Mouse (Mus musculus): ENCODE results near the gene Ciz1. TPM values are rescaled to one million over a fixed set of nuclear protein-coding genes. Genes with fewer than 3 reads are reported as not detected.

Gene Ciz1
- polyA plus RNA-seq, 1 experiment from 2014 or later, result 59.1 TPM

GRCm38 (mm10) chr2:32342039-32342438 is 10.1 kb upstream of the Ciz1 start:
- H3K27me3 ChIP-seq, result no peaks in the 10 kb centered on the region
- H3K4me3 ChIP-seq (replicated peaks), result no peak overlapping the region
- peaks cover 8% of the 10 kb centered on the region for H3K4me1 ChIP-seq
- no peak overlapping the region for H3K9ac ChIP-seq
- H3K9me3 ChIP-seq, result no peaks in the 10 kb centered on the region
- no peak overlapping the region for H3K27ac ChIP-seq
- no peak for ATAC-seq (ENCODE audit: low FRiP score)
- no peak overlapping the region for H3K4me2 ChIP-seq
- WGBS, result 88% methylated on average over 4 of the region's 4 CpGs
- no peaks in the 10 kb centered on the region for H3K36me3 ChIP-seq (replicated peaks)

DNA sequence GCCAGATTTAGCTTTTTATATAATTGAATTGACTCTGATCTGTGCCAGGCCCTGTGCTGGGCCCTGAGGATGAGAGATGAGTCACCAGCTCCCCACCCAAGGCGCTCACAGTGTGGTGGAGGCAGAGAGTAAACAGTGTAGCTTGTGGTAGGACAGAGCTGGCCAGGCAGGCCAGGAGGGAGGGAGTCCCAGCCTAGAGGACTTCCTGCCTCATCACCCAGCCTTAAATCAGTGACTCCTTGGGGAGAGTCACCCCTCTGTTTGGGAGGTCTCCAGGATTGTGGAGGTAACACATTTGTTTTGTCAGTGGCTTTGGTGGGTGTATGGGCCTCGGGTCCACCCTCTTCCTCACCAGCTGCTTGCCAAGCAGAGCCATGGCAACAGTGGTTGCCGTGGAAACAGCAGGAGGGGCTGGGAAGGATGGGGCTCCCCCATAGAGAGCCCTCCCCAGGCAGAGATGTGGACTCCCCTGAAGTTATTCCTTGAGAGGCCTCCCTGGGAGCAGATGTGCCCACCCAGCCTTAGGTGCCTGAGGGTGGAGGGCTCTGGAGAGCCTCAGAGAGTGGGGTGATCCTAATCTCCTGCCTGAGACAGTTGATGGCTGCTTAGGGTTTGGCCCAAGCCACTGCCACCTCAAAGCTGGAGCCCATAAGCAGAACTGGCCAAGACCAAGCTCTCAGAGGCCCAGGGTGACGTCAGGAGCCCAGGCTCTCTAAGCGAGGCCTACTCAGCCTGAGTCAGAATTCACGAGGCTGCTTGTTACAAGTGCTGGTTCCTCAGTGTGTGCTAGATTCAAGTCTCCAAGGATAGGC is 9.4 kb upstream of the Ciz1 start:
- H3K27me3 ChIP-seq, result no peaks in the 10 kb centered on the region
- no peaks in the 10 kb centered on the region for H3K9me3 ChIP-seq
- no peak overlapping the region for H3K9ac ChIP-seq
- no peak overlapping the region for H3K4me2 ChIP-seq
- peak overlapping the region; percentile 50 for H3K27ac ChIP-seq
- ATAC-seq (ENCODE audit: low FRiP score), result no peak
- 78% methylated on average over 6 of the region's 6 CpGs for WGBS
- H3K36me3 ChIP-seq (replicated peaks), result no peaks in the 10 kb centered on the region
- no peak overlapping the region for H3K4me3 ChIP-seq (replicated peaks)
- H3K4me1 ChIP-seq, result peaks cover 8% of the 10 kb centered on the region

DNA sequence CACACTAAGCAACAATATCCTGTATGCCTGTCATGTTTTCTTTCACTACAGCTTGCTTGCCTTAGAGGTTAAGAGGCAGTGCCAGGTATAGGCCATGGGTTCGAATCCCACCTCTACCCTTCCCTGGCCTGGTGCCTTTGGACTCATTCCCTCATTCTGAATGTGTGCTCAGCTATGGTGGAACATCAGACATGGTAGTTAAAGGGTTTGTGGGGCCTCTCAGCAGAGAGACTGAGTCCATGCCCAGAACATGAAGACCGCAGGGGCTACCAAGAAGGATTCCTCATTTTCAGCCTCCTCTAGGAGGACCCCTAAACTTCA is 8.8 kb upstream of the Ciz1 start:
- Histone ChIP-seq H3K4me3 (replicated peaks) (no peak overlapping the region), H3K9ac (no peak overlapping the region), H3K27me3 (no peaks in the 10 kb centered on the region), H3K27ac (peak overlapping the region; percentile 20; the same call in 1 of the 2 replicates), H3K4me2 (no peak overlapping the region), H3K9me3 (no peaks in the 10 kb centered on the region), H3K4me1 (peaks cover 8% of the 10 kb centered on the region), H3K36me3 (replicated peaks) (no peaks in the 10 kb centered on the region)
- WGBS, result 90% methylated on average over 2 of the region's 2 CpGs
- ATAC-seq (ENCODE audit: low FRiP score), result no peak

DNA sequence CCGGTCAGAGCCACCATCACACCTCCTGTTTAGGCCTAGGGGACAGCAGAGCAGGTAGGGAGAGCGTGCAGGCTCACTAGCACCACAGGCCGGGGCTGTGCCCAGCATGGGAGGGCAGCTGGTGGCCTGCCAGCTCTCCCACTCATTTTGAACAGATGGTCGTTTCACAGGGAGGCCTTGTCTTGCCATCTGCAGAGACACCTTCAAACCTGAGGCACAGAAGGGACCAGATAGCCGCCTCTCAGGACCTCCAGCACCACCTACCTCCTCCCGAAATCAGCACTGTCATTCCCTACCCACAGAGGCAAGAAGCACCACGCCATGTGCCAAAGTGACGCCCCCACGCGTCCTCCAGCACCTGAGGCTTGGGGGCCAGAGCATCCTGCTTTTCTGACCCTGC is 8.1 kb upstream of the Ciz1 start:
- H3K4me1 ChIP-seq, result peaks cover 8% of the 10 kb centered on the region
- peak overlapping the region; percentile 20; the same call in 1 of the 2 replicates for H3K27ac ChIP-seq
- no peak overlapping the region for H3K4me2 ChIP-seq
- 76% methylated on average over 10 of the region's 10 CpGs for WGBS
- H3K4me3 ChIP-seq (replicated peaks), result no peak overlapping the region
- H3K36me3 ChIP-seq (replicated peaks), result no peaks in the 10 kb centered on the region
- no peak for ATAC-seq (ENCODE audit: low FRiP score)
- no peaks in the 10 kb centered on the region for H3K9me3 ChIP-seq
- no peak overlapping the region for H3K9ac ChIP-seq
- H3K27me3 ChIP-seq, result no peaks in the 10 kb centered on the region

- H3K9ac ChIP-seq, result no peak overlapping the region
- no peak overlapping the region for H3K4me2 ChIP-seq
- no peaks in the 10 kb centered on the region for H3K36me3 ChIP-seq (replicated peaks)
- no peak overlapping the region for H3K4me3 ChIP-seq (replicated peaks)
- H3K9me3 ChIP-seq, result no peaks in the 10 kb centered on the region
- no peak for ATAC-seq (ENCODE audit: low FRiP score)
- 67% methylated on average over 14 of the region's 14 CpGs for WGBS
- peaks cover 8% of the 10 kb centered on the region for H3K4me1 ChIP-seq
- H3K27ac ChIP-seq, result no peak overlapping the region
- 0 out of 2 replicates have a peak, but pooled peaks cover 2% of the 10 kb centered on the region for H3K27me3 ChIP-seq
Measured at GRCm38 (mm10) chr2:32344598-32345321, 7.4 kb upstream of the Ciz1 start.

DNA sequence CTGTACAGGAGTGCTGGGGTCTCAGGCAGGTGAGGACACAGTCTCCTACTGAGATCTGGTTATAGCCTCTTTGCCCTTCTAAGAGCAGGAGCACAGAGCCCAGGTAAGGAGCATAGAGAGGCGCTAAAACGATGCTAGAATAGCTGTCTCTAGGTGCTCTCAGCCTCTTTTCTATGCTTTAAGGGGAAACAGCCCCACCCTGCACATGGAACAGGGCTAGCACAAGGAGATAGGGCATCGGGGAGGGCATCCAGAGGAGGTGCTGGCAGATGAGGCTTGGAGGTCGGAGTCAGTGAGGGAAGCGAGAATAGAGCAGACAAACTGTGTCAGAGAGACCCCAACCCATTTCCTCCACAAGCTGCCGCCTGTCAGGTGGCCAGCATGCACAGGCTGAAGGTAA is 5.1 kb upstream of the Ciz1 start:
- no peak overlapping the region for H3K4me3 ChIP-seq (replicated peaks)
- H3K9ac ChIP-seq, result no peak overlapping the region
- WGBS, result 75% methylated on average over 6 of the region's 6 CpGs
- H3K4me2 ChIP-seq, result no peak overlapping the region
- peaks cover 23% of the 10 kb centered on the region for H3K4me1 ChIP-seq
- no peaks in the 10 kb centered on the region for H3K9me3 ChIP-seq
- H3K36me3 ChIP-seq (replicated peaks), result no peaks in the 10 kb centered on the region
- H3K27me3 ChIP-seq, result peaks cover 21% of the 10 kb centered on the region
- no peak overlapping the region for H3K27ac ChIP-seq
- no peak for ATAC-seq (ENCODE audit: low FRiP score)

DNA sequence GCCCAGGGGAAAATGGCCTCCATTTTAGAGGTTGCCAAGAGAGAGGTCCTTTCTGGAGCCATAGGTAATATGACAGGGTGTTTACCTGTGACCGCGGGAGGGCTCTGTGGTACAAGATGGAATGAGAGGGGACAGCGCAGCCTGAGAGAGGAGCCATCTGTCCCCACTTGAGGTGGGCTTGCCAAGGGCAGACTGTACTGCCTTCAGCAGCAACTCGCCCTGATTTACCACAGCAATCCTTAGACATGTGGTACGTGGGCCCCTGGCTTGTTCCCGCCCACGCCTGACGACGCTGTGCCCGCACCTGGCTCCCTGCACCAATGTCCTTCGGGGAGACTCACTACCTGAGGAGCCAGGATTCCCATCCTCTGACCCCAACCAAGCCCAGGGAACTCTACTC is 3.8 kb upstream of the Ciz1 start:
- H3K9me3 ChIP-seq, result no peaks in the 10 kb centered on the region
- H3K4me1 ChIP-seq, result peaks cover 26% of the 10 kb centered on the region
- no peak overlapping the region for H3K9ac ChIP-seq
- no peak overlapping the region for H3K27ac ChIP-seq
- 87% methylated on average over 11 of the region's 11 CpGs for WGBS
- H3K27me3 ChIP-seq, result peaks cover 28% of the 10 kb centered on the region
- H3K36me3 ChIP-seq (replicated peaks), result no peaks in the 10 kb centered on the region
- no peak overlapping the region for H3K4me2 ChIP-seq
- no peak for ATAC-seq (ENCODE audit: low FRiP score)
- no peak overlapping the region for H3K4me3 ChIP-seq (replicated peaks)

DNA sequence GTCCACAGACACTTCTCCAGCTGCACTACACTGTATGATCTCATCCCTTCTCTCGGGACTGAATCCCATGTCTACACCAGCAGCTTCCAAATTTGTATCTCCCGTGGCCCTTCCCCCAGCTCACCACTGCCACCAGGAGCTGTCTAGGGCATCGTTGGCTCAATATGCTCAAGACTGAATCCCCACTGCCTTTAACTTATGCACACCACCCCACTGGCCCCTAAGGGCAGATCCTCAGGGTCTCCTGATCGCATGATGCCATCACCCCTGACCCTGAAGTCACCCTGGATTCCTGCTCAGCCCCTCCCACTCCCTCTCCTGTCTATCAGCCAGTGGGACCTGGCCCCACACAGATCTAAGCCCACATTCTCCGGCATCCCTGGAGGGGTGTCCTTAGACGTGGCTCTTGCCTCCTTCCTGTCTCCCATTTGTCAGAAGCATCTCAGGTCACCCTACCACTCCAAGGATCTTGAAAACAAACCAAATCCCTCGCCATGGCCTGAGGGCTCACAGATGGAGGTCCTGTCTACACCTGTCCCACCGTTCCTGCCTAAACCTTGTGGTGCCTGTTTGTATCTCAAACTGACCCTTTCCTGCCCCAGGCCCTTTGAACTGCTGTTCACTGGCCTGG is 2.4 kb upstream of the Ciz1 start:
- Histone ChIP-seq H3K4me2 (no peak overlapping the region), H3K9me3 (no peaks in the 10 kb centered on the region), H3K27me3 (peaks cover 28% of the 10 kb centered on the region), H3K36me3 (replicated peaks) (no peaks in the 10 kb centered on the region), H3K4me3 (replicated peaks) (no peak overlapping the region), H3K4me1 (peaks cover 26% of the 10 kb centered on the region), H3K27ac (0 out of 2 replicates have a peak overlapping the region, but pooled peaks have one; percentile 19), H3K9ac (no peak overlapping the region)
- 75% methylated on average over 8 of the region's 8 CpGs for WGBS
- no peak for ATAC-seq (ENCODE audit: low FRiP score)

DNA sequence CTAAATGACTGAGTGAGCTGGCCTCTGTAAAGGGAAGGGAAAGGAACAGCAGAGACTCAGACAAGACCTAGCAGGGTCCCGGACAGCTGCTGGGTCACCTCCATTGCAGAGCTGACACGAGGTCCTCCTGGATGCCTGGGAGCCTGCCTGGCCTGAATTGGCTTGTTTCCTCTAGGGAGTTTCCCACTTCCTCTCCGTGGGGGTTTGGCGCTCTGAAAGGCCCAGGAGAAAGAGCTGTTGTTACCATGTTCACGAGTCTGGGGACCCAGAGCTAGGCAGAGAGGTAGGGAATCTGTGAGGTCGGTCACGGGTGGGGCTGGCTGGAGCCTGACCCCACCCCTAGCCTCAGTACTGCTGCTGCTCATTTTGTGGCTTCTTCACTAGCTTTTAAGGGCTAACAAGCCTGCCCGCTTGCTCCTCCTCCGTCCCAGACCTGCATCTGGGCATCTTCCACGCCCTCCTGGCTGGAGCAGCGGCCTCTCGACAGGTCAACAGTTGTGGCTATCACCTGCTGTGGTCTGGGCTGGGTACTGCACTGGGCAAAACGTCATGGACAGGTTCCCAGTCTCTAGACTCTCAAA is 1.6 kb upstream of the Ciz1 start:
- Histone ChIP-seq H3K9me3 (no peaks in the 10 kb centered on the region), H3K4me3 (replicated peaks) (no peak overlapping the region), H3K4me1 (peaks cover 26% of the 10 kb centered on the region), H3K27me3 (peaks cover 28% of the 10 kb centered on the region), H3K36me3 (replicated peaks) (no peaks in the 10 kb centered on the region), H3K4me2 (0 out of 2 replicates have a peak overlapping the region, but pooled peaks have one; percentile 96), H3K27ac (no peak overlapping the region), H3K9ac (no peak overlapping the region)
- WGBS, result 55% methylated on average over 13 of the region's 13 CpGs
- no peak for ATAC-seq (ENCODE audit: low FRiP score)

- peak overlapping the region; percentile 70 for H3K9ac ChIP-seq
- H3K4me2 ChIP-seq, result peak overlapping the region; percentile 96
- no peak for ATAC-seq (ENCODE audit: low FRiP score)
- H3K27me3 ChIP-seq, result peaks cover 33% of the 10 kb centered on the region
- peaks cover 26% of the 10 kb centered on the region for H3K4me1 ChIP-seq
- H3K36me3 ChIP-seq (replicated peaks), result no peaks in the 10 kb centered on the region
- 51% methylated on average over 9 of the region's 9 CpGs for WGBS
- H3K27ac ChIP-seq, result peak overlapping the region; percentile 82
- H3K4me3 ChIP-seq (replicated peaks), result peak overlapping the region; percentile 59
- no peaks in the 10 kb centered on the region for H3K9me3 ChIP-seq
Measured at GRCm38 (mm10) chr2:32351471-32351961, 611 bp upstream of the Ciz1 start.

DNA sequence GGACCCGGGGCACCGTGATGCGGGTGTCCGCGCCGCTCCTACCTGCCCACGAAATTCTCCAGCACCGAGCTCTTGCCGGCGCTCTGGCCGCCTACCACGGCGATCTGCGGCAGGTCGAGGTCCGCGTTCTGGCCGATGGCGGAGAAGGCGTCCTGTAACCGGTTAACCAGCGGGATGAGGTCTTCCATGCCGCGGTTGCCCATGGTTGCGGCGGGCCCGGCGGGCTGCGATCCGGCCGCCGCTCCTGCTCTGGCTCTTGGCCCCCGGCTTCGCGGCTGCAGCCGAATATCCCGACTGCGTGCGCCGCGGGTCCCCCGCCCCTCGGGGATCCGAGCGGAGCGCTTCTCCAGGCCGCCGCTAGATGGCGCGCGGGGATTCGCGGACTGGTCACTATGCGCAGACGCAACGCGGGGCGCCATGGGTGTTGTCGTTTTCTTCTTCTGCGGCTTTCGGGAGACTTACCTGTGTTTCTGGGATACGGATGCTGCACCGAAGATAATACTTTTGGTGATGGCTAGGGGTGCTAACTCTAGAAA is 948 bp downstream of the Ciz1 start, which contains the start of gene Dnm1:
Dnm1 (minus strand) TSS at position 332 of the 536 bp plus-strand sequence.
- Histone ChIP-seq H3K27me3 (peaks cover 33% of the 10 kb centered on the region), H3K4me2 (peak within 1 kb of the TSS; percentile 96), H3K9me3 (no peaks in the 10 kb centered on the region), H3K4me1 (peaks cover 26% of the 10 kb centered on the region), H3K36me3 (replicated peaks) (no peaks in the 10 kb centered on the region), H3K4me3 (replicated peaks) (peak within 1 kb of the TSS; percentile 59), H3K27ac (peak within 1 kb of the TSS; percentile 82), H3K9ac (peak within 1 kb of the TSS; percentile 70)
- under 1% methylated on average over 63 of the region's 63 CpGs for WGBS
- ATAC-seq (ENCODE audit: low FRiP score), result peak; percentile 66

GRCm38 (mm10) chr2:32353836-32354235 is 1.7 kb downstream of the Ciz1 start:
- Histone ChIP-seq H3K27me3 (peaks cover 33% of the 10 kb centered on the region), H3K36me3 (replicated peaks) (no peaks in the 10 kb centered on the region), H3K4me1 (peaks cover 26% of the 10 kb centered on the region), H3K4me2 (no peak overlapping the region), H3K4me3 (replicated peaks) (no peak overlapping the region), H3K9me3 (no peaks in the 10 kb centered on the region), H3K27ac (no peak overlapping the region), H3K9ac (no peak overlapping the region)
- 78% methylated on average over 6 of the region's 6 CpGs for WGBS
- ATAC-seq (ENCODE audit: low FRiP score), result no peak
